Mouse (Mus musculus): ENCODE measurements around the gene Arnt2. TPM values are rescaled to one million over a fixed set of nuclear protein-coding genes. Genes with fewer than 3 reads are reported as not detected.
A peak's percentile ranks its signal among the peaks of the same experiment; 100 is the strongest.

Arnt2 gene
- total and polyA plus RNA-seq, 2 experiments from 2014 or later = 62.9 to 165 TPM

DNA sequence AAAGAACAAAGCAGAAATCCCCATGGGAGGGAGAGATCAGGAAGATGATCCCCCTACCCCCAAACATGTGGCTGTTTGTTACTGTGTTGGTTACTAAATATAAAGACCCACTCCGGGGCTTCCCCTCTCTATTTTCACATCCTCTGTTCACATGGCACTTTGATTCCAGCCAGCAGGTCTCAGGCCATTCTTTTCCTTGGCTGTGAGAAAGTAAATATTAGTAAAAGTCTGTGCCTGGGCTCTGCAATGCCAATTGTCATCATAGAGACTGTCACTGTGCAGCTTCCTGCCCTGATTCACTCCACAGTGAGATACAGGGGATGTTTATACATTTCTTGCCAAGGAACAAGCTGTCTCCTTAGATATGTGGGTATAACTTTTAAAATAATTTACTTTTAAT, 197.9 kb downstream of the Arnt2 start:
- Histone ChIP-seq H3K9me3 (ENCODE audit: low read length) (no peaks in the 10 kb centered on the region), H3K36me3 (ENCODE audit: insufficient read depth, low read length) (no peaks in the 10 kb centered on the region), H3K27ac (ENCODE audit: low read depth, low read length) (no peak overlapping the region), H3K4me1 (ENCODE audit: insufficient read depth, low read length) (no peaks in the 10 kb centered on the region), H3K9ac (replicated peaks; ENCODE audit: low read length, poor library complexity, severe bottlenecking) (no peak overlapping the region), H3K4me2 (ENCODE audit: low read depth, low read length, poor library complexity, severe bottlenecking) (no peak overlapping the region), H3K4me3 (ENCODE audit: low read depth, low read length) (no peak overlapping the region), H3K27me3 (ENCODE audit: insufficient read depth, low read length) (no peaks in the 10 kb centered on the region)
- no peak for ATAC-seq (ENCODE audit: low FRiP score)
- TF ChIP-seq CTCF (IDR thresholded peaks at IDR 0.05) = no peak
- no peak for DNase-seq (ENCODE audit: low spot score)
- WGBS = 62% methylated on average over 1 of the region's 1 CpGs

- no peak for ATAC-seq (ENCODE audit: low FRiP score)
- DNase-seq (ENCODE audit: low spot score) = no peak
- Histone ChIP-seq H3K4me1 (ENCODE audit: insufficient read depth, low read length) (no peaks in the 10 kb centered on the region), H3K4me2 (ENCODE audit: low read depth, low read length, poor library complexity, severe bottlenecking) (no peak overlapping the region), H3K4me3 (ENCODE audit: low read depth, low read length) (no peak overlapping the region), H3K9me3 (ENCODE audit: low read length) (no peaks in the 10 kb centered on the region), H3K36me3 (ENCODE audit: insufficient read depth, low read length) (no peaks in the 10 kb centered on the region), H3K9ac (replicated peaks; ENCODE audit: low read length, poor library complexity, severe bottlenecking) (no peak overlapping the region), H3K27me3 (ENCODE audit: insufficient read depth, low read length) (no peaks in the 10 kb centered on the region), H3K27ac (ENCODE audit: low read depth, low read length) (no peak overlapping the region)
- TF ChIP-seq CTCF (IDR thresholded peaks at IDR 0.05) = no peak
- WGBS = 42% methylated on average over 10 of the region's 10 CpGs
Observed at GRCm38 (mm10) chr7:84210585-84211291, 199.2 kb downstream of the Arnt2 start.

GRCm38 (mm10) chr7:84203981-84204380, 206.0 kb downstream of the Arnt2 start:
- H3K9ac ChIP-seq (replicated peaks; ENCODE audit: low read length, poor library complexity, severe bottlenecking) = no peak overlapping the region
- no peak overlapping the region for H3K27ac ChIP-seq (ENCODE audit: low read depth, low read length)
- no peak overlapping the region for H3K4me2 ChIP-seq (ENCODE audit: low read depth, low read length, poor library complexity, severe bottlenecking)
- no peaks in the 10 kb centered on the region for H3K27me3 ChIP-seq (ENCODE audit: insufficient read depth, low read length)
- 64% methylated on average over 3 of the region's 3 CpGs for WGBS
- no peaks in the 10 kb centered on the region for H3K9me3 ChIP-seq (ENCODE audit: low read length)
- no peak for TF ChIP-seq CTCF (IDR thresholded peaks at IDR 0.05)
- no peaks in the 10 kb centered on the region for H3K4me1 ChIP-seq (ENCODE audit: insufficient read depth, low read length)
- peak; percentile 9 for DNase-seq (ENCODE audit: low spot score)
- ATAC-seq (ENCODE audit: low FRiP score) = no peak
- H3K4me3 ChIP-seq (ENCODE audit: low read depth, low read length) = no peak overlapping the region
- no peaks in the 10 kb centered on the region for H3K36me3 ChIP-seq (ENCODE audit: insufficient read depth, low read length)

DNA sequence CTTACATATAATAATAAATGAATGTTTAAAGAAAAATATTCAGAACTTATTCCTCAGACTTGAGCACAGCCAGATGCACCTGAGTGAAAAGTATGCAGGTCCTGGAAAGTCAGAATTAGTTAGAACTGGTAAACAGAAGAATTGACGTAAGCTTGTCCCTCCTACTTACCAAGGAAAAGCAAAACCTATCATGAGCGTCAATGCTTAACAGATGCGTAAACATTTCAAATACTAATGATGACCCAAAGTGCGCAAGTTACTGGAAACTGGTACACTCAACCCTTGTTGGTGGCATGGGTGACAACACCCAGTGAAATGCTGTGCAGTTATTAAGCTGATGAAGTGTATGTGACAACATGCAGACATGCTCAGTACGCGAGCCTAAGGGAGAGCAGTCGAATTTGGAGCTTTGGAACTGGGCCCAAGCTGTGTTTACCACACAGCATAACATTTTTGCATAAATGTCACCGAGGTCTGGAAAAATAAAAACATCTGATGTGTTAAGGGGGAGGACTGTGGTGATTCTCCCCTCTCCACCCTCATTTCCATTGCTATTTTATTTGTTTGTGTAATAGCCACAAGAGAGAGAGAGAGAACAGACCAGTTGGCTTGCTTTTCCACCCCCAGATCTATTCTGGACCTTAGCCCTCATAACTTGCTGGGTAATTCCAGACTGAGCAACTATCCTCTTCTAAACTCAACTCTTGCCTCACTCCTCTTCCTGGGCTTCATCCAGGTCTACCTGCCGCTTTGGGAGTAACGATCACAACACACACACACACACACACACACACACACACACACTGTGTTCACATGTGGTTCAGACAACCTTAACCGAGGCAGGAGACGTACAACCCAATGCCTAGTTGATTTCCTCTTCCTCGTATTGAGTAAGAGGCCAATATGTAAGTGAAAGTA, 208.6 kb downstream of the Arnt2 start:
- no peaks in the 10 kb centered on the region for H3K36me3 ChIP-seq (ENCODE audit: insufficient read depth, low read length)

DNA sequence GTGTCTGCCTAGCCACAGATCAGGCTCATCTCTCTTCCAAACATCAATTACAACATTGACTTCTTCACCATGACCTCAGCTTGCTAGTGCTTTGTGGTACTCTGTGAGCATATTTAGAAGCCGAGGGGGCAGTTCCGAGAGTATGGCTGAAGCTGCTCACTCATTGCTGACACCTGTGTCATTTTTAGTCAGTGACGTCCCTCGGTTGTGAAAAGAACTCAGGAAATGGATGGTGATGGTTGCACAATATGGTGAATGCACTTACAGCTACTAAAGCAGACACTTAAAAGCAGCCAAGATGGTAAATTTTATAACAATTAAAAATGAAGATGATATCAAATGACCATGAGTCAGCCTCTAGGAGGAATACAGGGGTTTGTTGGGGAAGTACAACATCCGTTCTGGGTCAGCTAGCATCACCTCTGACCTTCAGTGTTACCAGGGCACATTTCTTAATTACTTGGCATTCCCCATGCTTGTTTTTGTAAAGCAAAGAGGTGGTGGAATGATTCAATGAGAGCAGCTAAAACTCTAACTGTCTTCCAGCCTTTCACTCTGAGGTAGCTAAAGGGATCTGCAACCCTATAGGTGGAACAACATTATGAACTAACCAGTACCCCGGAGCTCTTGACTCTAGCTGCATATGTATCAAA, 212.6 kb downstream of the Arnt2 start:
- no peak for DNase-seq (ENCODE audit: low spot score)
- no peak overlapping the region for H3K9ac ChIP-seq (replicated peaks; ENCODE audit: low read length, poor library complexity, severe bottlenecking)
- no peak overlapping the region for H3K4me2 ChIP-seq (ENCODE audit: low read depth, low read length, poor library complexity, severe bottlenecking)
- no peaks in the 10 kb centered on the region for H3K27me3 ChIP-seq (ENCODE audit: insufficient read depth, low read length)
- 90% methylated on average over 6 of the region's 6 CpGs for WGBS
- no peak overlapping the region for H3K4me3 ChIP-seq (ENCODE audit: low read depth, low read length)
- H3K27ac ChIP-seq (ENCODE audit: low read depth, low read length) = no peak overlapping the region
- no peaks in the 10 kb centered on the region for H3K9me3 ChIP-seq (ENCODE audit: low read length)
- H3K36me3 ChIP-seq (ENCODE audit: insufficient read depth, low read length) = no peaks in the 10 kb centered on the region
- no peak for ATAC-seq (ENCODE audit: low FRiP score)
- H3K4me1 ChIP-seq (ENCODE audit: insufficient read depth, low read length) = no peaks in the 10 kb centered on the region
- no peak for TF ChIP-seq CTCF (IDR thresholded peaks at IDR 0.05)

More for the DNA sequence above, 208.6 kb downstream of the Arnt2 start:
- no peak overlapping the region for H3K4me3 ChIP-seq (ENCODE audit: low read depth, low read length)
- no peaks in the 10 kb centered on the region for H3K9me3 ChIP-seq (ENCODE audit: low read length)
- no peak for TF ChIP-seq CTCF (IDR thresholded peaks at IDR 0.05)
- ATAC-seq (ENCODE audit: low FRiP score) (no peak), DNase-seq (ENCODE audit: low spot score) (no peak)
- no peaks in the 10 kb centered on the region for H3K27me3 ChIP-seq (ENCODE audit: insufficient read depth, low read length)
- 94% methylated on average over 13 of the region's 13 CpGs for WGBS
- H3K9ac ChIP-seq (replicated peaks; ENCODE audit: low read length, poor library complexity, severe bottlenecking) = no peak overlapping the region
- H3K4me1 ChIP-seq (ENCODE audit: insufficient read depth, low read length) = no peaks in the 10 kb centered on the region
- no peak overlapping the region for H3K27ac ChIP-seq (ENCODE audit: low read depth, low read length)
- H3K4me2 ChIP-seq (ENCODE audit: low read depth, low read length, poor library complexity, severe bottlenecking) = no peak overlapping the region

Other genes starting within 250 kb of the Arnt2 start
- 1.9 and 2.6 TPM in 2 replicates for gene Gm2115, start 118.8 kb upstream of the Arnt2 start, total RNA-seq (2014; rRNA removed)
- gene Gm2115, start 118.8 kb upstream of the Arnt2 start, polyA plus RNA-seq (2015; fragmentation: Nextera tagmentation; extraction: Ambion mirVana) = 1.1 TPM in 2 replicates
- 17.1 and 18.0 TPM in 2 replicates for gene Fah, start 196.5 kb upstream of the Arnt2 start, total RNA-seq (2014; rRNA removed)
- gene Fah, start 196.5 kb upstream of the Arnt2 start, polyA plus RNA-seq (2015; fragmentation: Nextera tagmentation; extraction: Ambion mirVana) = 13.5 and 15.8 TPM in 2 replicates

Measured in midbrain, postnatal 0 days (tissue).